Mouse (Mus musculus): ENCODE data around the gene Usp17lb.
"Not testable (repeated sequence)": the region's sequence is repeated elsewhere in the genome, so short reads cannot be mapped to it uniquely, and the experiment has no call there.

- not testable (repeated sequence) for TF ChIP-seq CTCF (IDR thresholded peaks at IDR 0.05; ENCODE audit: low read depth, low read length); TAL1 (conservative IDR thresholded peaks at IDR 0.05; ENCODE audit: low read depth, low read length); GATA1 (IDR thresholded peaks at IDR 0.05; ENCODE audit: borderline replicate concordance, low read length); GATA2 (IDR thresholded peaks at IDR 0.05; ENCODE audit: borderline replicate concordance, low read depth, low read length)
These were observed 14.3 kb upstream of the Usp17lb start, which contains the start of gene Usp17la for GRCm38 (mm10) chr7:104856709-104857108.
